ENCODE assay signal across 9 mouse cellular contexts in genomic region chr1:186183204-186183651, GRCm38 (mm10).
DNase-seq lines count a peak whose midpoint lies in the region; ATAC-seq lines count a peak whose summit lies in the region.
"Had no signal": no experiment of that assay in that cellular context is flagged by ENCODE, and none has a peak within 500 bp of the region (broad histone marks: within the 10 kb centered on the region; RNA-seq: fewer than 3 reads in every experiment).

No protein-coding gene starts in this region.

- H3K9me3 ChIP-seq in forebrain, embryonic 12.5 days: no peaks in the 10 kb centered on the region
- H3K9me3 ChIP-seq in kidney, embryonic 15.5 days (replicated peaks): no peaks in the 10 kb centered on the region
- no peaks in the 10 kb centered on the region for H3K9me3 ChIP-seq in midbrain, embryonic 15.5 days

- no peaks in the 10 kb centered on the region for H3K27me3 ChIP-seq in forebrain, embryonic 12.5 days
- no peaks in the 10 kb centered on the region for H3K27me3 ChIP-seq in kidney, embryonic 15.5 days
- H3K27me3 ChIP-seq in midbrain, embryonic 15.5 days (replicated peaks): no peaks in the 10 kb centered on the region

- peak overlapping the region; percentile 45 for H3K4me2 ChIP-seq in forebrain, embryonic 12.5 days
- H3K4me2 ChIP-seq in kidney, embryonic 15.5 days: peak overlapping the region; percentile 57
- H3K4me2 ChIP-seq in midbrain, embryonic 15.5 days: peak overlapping the region; percentile 40

- ATAC-seq in forebrain, embryonic 12.5 days (ENCODE audit: low FRiP score): peak; percentile 31
- ATAC-seq in kidney, embryonic 15.5 days (replicated peaks; ENCODE audit: low FRiP score): no peak
- ATAC-seq in midbrain, embryonic 15.5 days (replicated peaks): peak; percentile 57

- no peak overlapping the region for H3K4me3 ChIP-seq in forebrain, embryonic 12.5 days (replicated peaks)
- no peak overlapping the region; the same call in 1 of the 2 replicates for H3K4me3 ChIP-seq in kidney, embryonic 15.5 days (replicated peaks)
- no peak overlapping the region for H3K4me3 ChIP-seq in midbrain, embryonic 15.5 days

- H3K36me3 ChIP-seq in forebrain, embryonic 12.5 days (replicated peaks): no peaks in the 10 kb centered on the region
- no peaks in the 10 kb centered on the region for H3K36me3 ChIP-seq in kidney, embryonic 15.5 days
- H3K36me3 ChIP-seq in midbrain, embryonic 15.5 days (replicated peaks): no peaks in the 10 kb centered on the region
- H3K36me3 ChIP-seq: G1E had no signal

- peak; percentile 25 for DNase-seq in kidney, adult 18-20 months
- DNase-seq in kidney, adult 8-10 months: no peak
- no peak for DNase-seq in spleen, adult 18-20 months
- DNase-seq in ovary, postnatal 14 days (ENCODE audit: low spot score): no peak
- no peak for DNase-seq in thymus, adult 18-20 months

- H3K27ac ChIP-seq in forebrain, embryonic 12.5 days: 0 out of 2 replicates have a peak overlapping the region, but pooled peaks have one; percentile 19
- 0 out of 2 replicates have a peak overlapping the region, but pooled peaks have one; percentile 25 for H3K27ac ChIP-seq in kidney, embryonic 15.5 days
- no peak overlapping the region for H3K27ac ChIP-seq in midbrain, embryonic 15.5 days

- 65% methylated on average over 8 of the region's 8 CpGs for WGBS in forebrain, embryonic 12.5 days
- 66% methylated on average over 8 of the region's 8 CpGs for WGBS in kidney, embryonic 15.5 days
- WGBS in midbrain, embryonic 15.5 days: 68% methylated on average over 8 of the region's 8 CpGs

- H3K4me1 ChIP-seq in forebrain, embryonic 12.5 days: peaks cover 14% of the 10 kb centered on the region
- peaks cover 16% of the 10 kb centered on the region for H3K4me1 ChIP-seq in kidney, embryonic 15.5 days
- peaks cover 14% of the 10 kb centered on the region for H3K4me1 ChIP-seq in midbrain, embryonic 15.5 days

- no peak overlapping the region for H3K9ac ChIP-seq in forebrain, embryonic 12.5 days
- no peak overlapping the region for H3K9ac ChIP-seq in kidney, embryonic 15.5 days
- H3K9ac ChIP-seq in midbrain, embryonic 15.5 days: no peak overlapping the region
